Mouse (Mus musculus): ENCODE results near the gene Vps13d. TPM values are rescaled to one million over a fixed set of nuclear protein-coding genes. Genes with fewer than 3 reads are reported as not detected.

Vps13d gene
- polyA plus RNA-seq, 1 experiment from 2014 or later, result 10.1 TPM

DNA sequence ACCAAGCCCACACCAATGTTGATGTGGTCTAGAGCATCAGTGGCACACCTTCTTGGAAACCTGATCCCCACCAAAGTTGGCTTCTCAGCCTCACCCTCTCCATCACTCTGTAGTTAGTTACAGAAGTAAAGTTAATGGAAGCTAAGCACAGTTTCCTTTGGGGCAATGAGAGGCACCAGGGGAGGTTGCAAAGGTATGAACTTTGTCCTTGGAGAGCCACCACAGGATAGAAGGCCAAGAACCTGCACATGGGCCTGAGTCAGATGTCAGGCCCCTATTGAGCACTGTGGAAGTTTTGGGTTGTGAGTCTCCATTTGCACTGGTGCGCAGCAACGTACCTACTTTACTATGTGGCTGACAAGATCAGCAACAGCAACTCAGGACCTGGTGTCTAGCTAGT is 172.6 kb downstream of the Vps13d start:
- H3K4me2 ChIP-seq (ENCODE audit: low read depth, low read length), result no peak overlapping the region
- H3K27me3 ChIP-seq (ENCODE audit: control insufficient read depth, insufficient read depth, low read length), result no peaks in the 10 kb centered on the region
- ATAC-seq (replicated peaks; ENCODE audit: insufficient number of reproducible peaks, low FRiP score, low TSS enrichment, low read depth), result no peak
- H3K4me1 ChIP-seq (ENCODE audit: control insufficient read depth, insufficient read depth, low read length), result no peaks in the 10 kb centered on the region
- WGBS, result 98% methylated on average over 2 of the region's 2 CpGs
- H3K9me3 ChIP-seq (replicated peaks; ENCODE audit: control insufficient read depth, low read length), result no peaks in the 10 kb centered on the region
- H3K4me3 ChIP-seq (ENCODE audit: low read depth, low read length), result no peak overlapping the region
- H3K27ac ChIP-seq (replicated peaks; ENCODE audit: low read depth, low read length), result no peak overlapping the region
- DNase-seq (ENCODE audit: low spot score), result no peak
- H3K36me3 ChIP-seq (replicated peaks; ENCODE audit: control insufficient read depth, insufficient read depth, low read depth, low read length), result no peaks in the 10 kb centered on the region
- no peak overlapping the region for H3K9ac ChIP-seq (replicated peaks; ENCODE audit: low read length)

DNA sequence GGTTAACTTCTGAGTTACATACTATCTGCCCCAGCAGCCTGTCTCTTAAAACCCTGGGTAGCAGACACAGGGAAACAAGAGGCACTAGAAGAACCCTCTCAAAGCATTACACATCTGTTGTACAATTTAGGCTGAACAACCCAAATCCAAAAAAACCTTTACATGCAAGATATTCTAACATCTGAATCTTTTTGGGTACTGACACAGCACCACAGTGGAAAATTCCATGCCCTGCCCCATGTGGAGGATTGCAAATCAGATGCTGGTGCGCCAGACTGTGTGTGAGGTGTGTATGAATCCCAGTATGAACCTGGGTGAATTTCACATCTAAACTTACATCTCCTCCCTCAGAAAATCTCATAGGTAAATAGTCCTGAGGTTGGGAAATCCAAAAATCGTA is 174.4 kb downstream of the Vps13d start:
- Histone ChIP-seq H3K27ac (replicated peaks; ENCODE audit: low read depth, low read length) (no peak overlapping the region), H3K4me2 (ENCODE audit: low read depth, low read length) (no peak overlapping the region), H3K9ac (replicated peaks; ENCODE audit: low read length) (no peak overlapping the region), H3K4me1 (ENCODE audit: control insufficient read depth, insufficient read depth, low read length) (no peaks in the 10 kb centered on the region), H3K4me3 (ENCODE audit: low read depth, low read length) (no peak overlapping the region), H3K9me3 (replicated peaks; ENCODE audit: control insufficient read depth, low read length) (no peaks in the 10 kb centered on the region), H3K36me3 (replicated peaks; ENCODE audit: control insufficient read depth, insufficient read depth, low read depth, low read length) (no peaks in the 10 kb centered on the region), H3K27me3 (ENCODE audit: control insufficient read depth, insufficient read depth, low read length) (no peaks in the 10 kb centered on the region)
- WGBS, result 92% methylated on average over 2 of the region's 2 CpGs
- DNase-seq (ENCODE audit: low spot score) (no peak), ATAC-seq (replicated peaks; ENCODE audit: insufficient number of reproducible peaks, low FRiP score, low TSS enrichment, low read depth) (no peak)

DNA sequence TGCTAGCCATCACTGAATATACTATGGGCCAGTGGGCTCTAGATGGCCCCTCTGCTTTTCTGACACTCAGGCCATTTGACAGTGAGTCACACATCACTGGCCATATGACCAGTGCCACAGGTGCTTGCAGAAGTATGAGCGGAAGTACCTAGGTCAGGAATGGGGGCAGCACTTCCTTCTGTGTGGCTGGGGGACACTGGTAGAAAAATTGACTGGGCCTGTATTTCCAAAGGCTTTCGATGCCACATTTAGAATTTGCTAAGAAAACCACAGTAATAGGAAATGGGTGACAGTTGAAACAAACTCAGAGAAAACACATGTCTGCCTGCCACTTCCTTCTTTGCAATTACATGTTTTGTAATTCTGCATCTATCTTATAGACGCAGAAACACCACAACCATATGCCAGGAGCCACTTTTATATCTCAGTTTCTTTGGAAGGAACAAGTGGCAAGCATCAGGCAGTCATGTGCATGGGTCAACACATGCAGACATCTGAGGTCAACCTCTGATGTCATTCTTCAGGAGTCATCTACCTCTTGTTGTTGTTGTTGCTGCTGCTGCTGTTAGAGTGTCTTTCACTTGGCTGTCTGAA is 175.6 kb downstream of the Vps13d start:
- no peaks in the 10 kb centered on the region for H3K27me3 ChIP-seq (ENCODE audit: control insufficient read depth, insufficient read depth, low read length)
- no peaks in the 10 kb centered on the region for H3K36me3 ChIP-seq (replicated peaks; ENCODE audit: control insufficient read depth, insufficient read depth, low read depth, low read length)
- no peaks in the 10 kb centered on the region for H3K9me3 ChIP-seq (replicated peaks; ENCODE audit: control insufficient read depth, low read length)
- ATAC-seq (replicated peaks; ENCODE audit: insufficient number of reproducible peaks, low FRiP score, low TSS enrichment, low read depth) (no peak), DNase-seq (ENCODE audit: low spot score) (no peak)
- no peaks in the 10 kb centered on the region for H3K4me1 ChIP-seq (ENCODE audit: control insufficient read depth, insufficient read depth, low read length)
- H3K27ac ChIP-seq (replicated peaks; ENCODE audit: low read depth, low read length), result no peak overlapping the region
- no peak overlapping the region for H3K4me2 ChIP-seq (ENCODE audit: low read depth, low read length)
- H3K4me3 ChIP-seq (ENCODE audit: low read depth, low read length), result no peak overlapping the region
- WGBS, result 95% methylated on average over 3 of the region's 3 CpGs
- H3K9ac ChIP-seq (replicated peaks; ENCODE audit: low read length), result no peak overlapping the region

DNA sequence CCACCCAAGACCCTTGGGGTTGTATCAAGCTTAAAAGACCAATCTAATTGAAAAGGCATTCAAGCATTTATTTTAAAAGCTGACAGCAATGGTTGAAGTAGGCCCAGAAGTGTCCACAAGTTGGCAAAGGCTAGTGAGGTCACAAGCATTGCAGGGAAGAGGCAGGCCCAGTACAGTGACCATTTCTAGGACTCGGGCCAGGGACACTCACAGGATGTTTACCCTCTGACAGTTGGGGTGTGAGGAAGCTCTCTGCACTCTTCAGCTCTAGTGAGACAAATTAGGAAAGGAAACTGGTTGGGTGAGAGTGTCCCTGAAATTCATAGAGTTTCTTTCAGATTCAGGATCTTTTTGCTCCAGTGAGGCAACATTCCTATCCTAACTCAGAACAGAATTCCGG is 177.1 kb downstream of the Vps13d start:
- Histone ChIP-seq H3K27me3 (ENCODE audit: control insufficient read depth, insufficient read depth, low read length) (no peaks in the 10 kb centered on the region), H3K9ac (replicated peaks; ENCODE audit: low read length) (no peak overlapping the region), H3K4me1 (ENCODE audit: control insufficient read depth, insufficient read depth, low read length) (no peaks in the 10 kb centered on the region), H3K4me3 (ENCODE audit: low read depth, low read length) (no peak overlapping the region), H3K36me3 (replicated peaks; ENCODE audit: control insufficient read depth, insufficient read depth, low read depth, low read length) (no peaks in the 10 kb centered on the region), H3K27ac (replicated peaks; ENCODE audit: low read depth, low read length) (no peak overlapping the region), H3K9me3 (replicated peaks; ENCODE audit: control insufficient read depth, low read length) (no peaks in the 10 kb centered on the region), H3K4me2 (ENCODE audit: low read depth, low read length) (no peak overlapping the region)
- ATAC-seq (replicated peaks; ENCODE audit: insufficient number of reproducible peaks, low FRiP score, low TSS enrichment, low read depth) (no peak), DNase-seq (ENCODE audit: low spot score) (no peak)
- 79% methylated on average over 2 of the region's 2 CpGs for WGBS

DNA sequence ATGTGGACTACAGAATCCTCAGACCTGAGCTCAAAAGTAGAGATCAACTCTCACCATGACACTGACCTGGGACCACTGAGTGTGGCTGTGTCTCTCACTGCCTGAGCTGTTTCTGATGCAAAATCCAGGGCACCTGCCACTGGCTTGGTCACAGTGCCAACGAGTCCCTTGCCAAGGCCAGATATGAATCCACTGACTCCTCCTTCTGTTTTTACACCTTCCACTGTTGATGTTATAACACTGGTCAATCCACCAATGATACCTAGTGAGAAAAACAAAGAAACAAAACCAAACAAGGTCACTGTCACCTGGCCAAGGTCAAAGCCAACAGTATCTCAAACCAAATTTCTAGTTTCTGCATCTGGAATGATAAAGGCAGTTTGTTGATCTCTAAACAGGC is 178.1 kb downstream of the Vps13d start:
- 90% methylated on average over 1 of the region's 1 CpGs for WGBS
- Histone ChIP-seq H3K27ac (replicated peaks; ENCODE audit: low read depth, low read length) (no peak overlapping the region), H3K4me2 (ENCODE audit: low read depth, low read length) (no peak overlapping the region), H3K9ac (replicated peaks; ENCODE audit: low read length) (no peak overlapping the region), H3K27me3 (ENCODE audit: control insufficient read depth, insufficient read depth, low read length) (no peaks in the 10 kb centered on the region), H3K4me1 (ENCODE audit: control insufficient read depth, insufficient read depth, low read length) (no peaks in the 10 kb centered on the region), H3K36me3 (replicated peaks; ENCODE audit: control insufficient read depth, insufficient read depth, low read depth, low read length) (no peaks in the 10 kb centered on the region), H3K4me3 (ENCODE audit: low read depth, low read length) (no peak overlapping the region), H3K9me3 (replicated peaks; ENCODE audit: control insufficient read depth, low read length) (no peaks in the 10 kb centered on the region)
- DNase-seq (ENCODE audit: low spot score) (no peak), ATAC-seq (replicated peaks; ENCODE audit: insufficient number of reproducible peaks, low FRiP score, low TSS enrichment, low read depth) (no peak)

DNA sequence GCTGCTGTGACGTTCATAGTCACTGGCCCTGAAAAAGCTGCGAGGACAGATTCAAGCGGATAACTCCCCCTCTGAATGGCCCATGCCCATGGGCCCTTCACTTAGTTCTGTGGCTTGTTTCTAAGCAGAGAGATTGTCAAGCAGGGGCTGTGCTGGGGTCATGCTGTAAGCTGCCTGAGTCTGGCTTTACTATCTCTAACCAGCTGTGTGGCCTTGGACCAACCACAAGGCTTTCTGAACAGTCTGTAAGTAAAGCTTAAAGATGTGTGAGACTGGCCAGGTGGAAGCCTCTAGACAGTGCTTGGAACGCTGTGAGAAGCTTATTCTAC is 180.2 kb downstream of the Vps13d start:
- ATAC-seq (replicated peaks; ENCODE audit: insufficient number of reproducible peaks, low FRiP score, low TSS enrichment, low read depth) (no peak), DNase-seq (ENCODE audit: low spot score) (no peak)
- no peaks in the 10 kb centered on the region for H3K4me1 ChIP-seq (ENCODE audit: control insufficient read depth, insufficient read depth, low read length)
- no peaks in the 10 kb centered on the region for H3K9me3 ChIP-seq (replicated peaks; ENCODE audit: control insufficient read depth, low read length)
- H3K4me3 ChIP-seq (ENCODE audit: low read depth, low read length), result no peak overlapping the region
- 79% methylated on average over 4 of the region's 4 CpGs for WGBS
- H3K4me2 ChIP-seq (ENCODE audit: low read depth, low read length), result no peak overlapping the region
- H3K9ac ChIP-seq (replicated peaks; ENCODE audit: low read length), result no peak overlapping the region
- H3K27me3 ChIP-seq (ENCODE audit: control insufficient read depth, insufficient read depth, low read length), result no peaks in the 10 kb centered on the region
- H3K36me3 ChIP-seq (replicated peaks; ENCODE audit: control insufficient read depth, insufficient read depth, low read depth, low read length), result no peaks in the 10 kb centered on the region
- no peak overlapping the region for H3K27ac ChIP-seq (replicated peaks; ENCODE audit: low read depth, low read length)

DNA sequence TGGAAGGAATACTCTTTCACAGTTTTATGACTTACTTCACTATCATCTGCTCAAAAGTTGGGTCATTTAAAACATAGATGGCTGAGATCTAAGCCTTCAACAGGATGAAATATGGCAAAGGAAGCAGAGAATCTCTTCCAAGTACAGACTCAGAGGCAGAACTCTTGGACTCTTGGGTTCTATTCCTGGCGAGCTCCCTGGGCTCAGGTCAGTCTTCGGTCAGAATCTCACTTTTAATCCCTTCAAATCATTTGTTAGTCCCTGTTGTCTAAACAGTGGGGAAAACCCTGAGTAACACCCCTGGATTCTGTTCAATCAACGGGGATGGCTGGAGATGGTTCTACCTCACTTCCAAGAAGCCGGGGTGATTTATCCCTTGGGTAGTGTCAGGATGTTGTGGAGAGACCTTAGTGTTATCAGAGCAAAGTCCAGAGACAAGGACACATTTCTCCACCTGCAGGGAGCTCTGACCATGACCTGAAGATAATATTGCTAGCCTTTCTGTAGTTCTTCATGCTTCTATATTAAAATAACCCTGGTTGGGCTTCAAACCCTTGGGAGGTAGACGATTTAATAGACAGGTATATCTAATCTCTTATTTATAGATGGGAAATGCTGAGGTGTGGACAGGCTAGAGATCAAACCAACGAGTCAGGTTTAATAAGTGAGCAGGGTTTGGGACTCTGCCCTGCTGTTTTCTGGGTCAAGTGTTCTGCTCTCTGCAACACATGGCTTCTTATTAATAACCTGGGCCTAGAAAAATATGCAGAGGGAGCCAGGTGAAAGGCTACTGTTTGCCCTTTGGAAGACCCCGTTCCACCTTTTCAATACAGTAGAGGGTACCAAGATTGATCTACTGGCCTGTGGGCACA is 180.8 kb downstream of the Vps13d start:
- Histone ChIP-seq H3K27me3 (ENCODE audit: control insufficient read depth, insufficient read depth, low read length) (no peaks in the 10 kb centered on the region), H3K4me3 (ENCODE audit: low read depth, low read length) (no peak overlapping the region), H3K9me3 (replicated peaks; ENCODE audit: control insufficient read depth, low read length) (no peaks in the 10 kb centered on the region), H3K9ac (replicated peaks; ENCODE audit: low read length) (no peak overlapping the region), H3K27ac (replicated peaks; ENCODE audit: low read depth, low read length) (no peak overlapping the region), H3K36me3 (replicated peaks; ENCODE audit: control insufficient read depth, insufficient read depth, low read depth, low read length) (no peaks in the 10 kb centered on the region), H3K4me1 (ENCODE audit: control insufficient read depth, insufficient read depth, low read length) (no peaks in the 10 kb centered on the region), H3K4me2 (ENCODE audit: low read depth, low read length) (no peak overlapping the region)
- no peak for DNase-seq (ENCODE audit: low spot score)
- ATAC-seq (replicated peaks; ENCODE audit: insufficient number of reproducible peaks, low FRiP score, low TSS enrichment, low read depth), result no peak
- 85% methylated on average over 7 of the region's 7 CpGs for WGBS

DNA sequence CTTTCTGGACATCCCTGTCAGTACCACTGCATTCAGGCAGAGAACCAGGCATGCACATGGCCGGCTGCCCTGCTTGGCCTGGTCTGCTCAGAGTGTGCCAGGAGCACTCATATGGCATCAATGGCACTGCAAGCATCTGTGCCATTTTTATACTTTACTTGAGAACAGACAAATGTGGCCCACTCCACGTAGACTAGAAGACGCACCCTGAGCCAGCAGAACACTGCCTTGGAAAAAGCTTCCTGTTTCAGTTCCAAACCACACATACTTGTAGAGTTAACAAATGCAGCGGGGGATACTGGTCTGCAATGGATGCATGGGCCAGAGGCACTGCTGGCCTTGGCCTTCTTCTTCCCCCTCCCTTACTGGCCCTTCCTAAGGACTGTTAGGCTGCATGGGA is 181.6 kb downstream of the Vps13d start:
- Histone ChIP-seq H3K27me3 (ENCODE audit: control insufficient read depth, insufficient read depth, low read length) (no peaks in the 10 kb centered on the region), H3K36me3 (replicated peaks; ENCODE audit: control insufficient read depth, insufficient read depth, low read depth, low read length) (no peaks in the 10 kb centered on the region), H3K4me3 (ENCODE audit: low read depth, low read length) (no peak overlapping the region), H3K9me3 (replicated peaks; ENCODE audit: control insufficient read depth, low read length) (no peaks in the 10 kb centered on the region), H3K4me2 (ENCODE audit: low read depth, low read length) (no peak overlapping the region), H3K4me1 (ENCODE audit: control insufficient read depth, insufficient read depth, low read length) (no peaks in the 10 kb centered on the region), H3K27ac (replicated peaks; ENCODE audit: low read depth, low read length) (no peak overlapping the region), H3K9ac (replicated peaks; ENCODE audit: low read length) (no peak overlapping the region)
- WGBS, result 90% methylated on average over 4 of the region's 4 CpGs
- DNase-seq (ENCODE audit: low spot score), result no peak
- ATAC-seq (replicated peaks; ENCODE audit: insufficient number of reproducible peaks, low FRiP score, low TSS enrichment, low read depth), result no peak

All from embryonic facial prominence, embryonic 11.5 days (tissue).